Mouse (Mus musculus): Measurements from ENCODE around the gene Catsperg1. TPM values are rescaled to one million over a fixed set of nuclear protein-coding genes. Genes with fewer than 3 reads are reported as not detected.
"Not testable (repeated sequence)": the region's sequence is repeated elsewhere in the genome, so short reads cannot be mapped to it uniquely, and the experiment has no call there.

Catsperg1 gene
- polyA plus RNA-seq, 1 experiment from 2014 or later = 0.78 TPM

DNA sequence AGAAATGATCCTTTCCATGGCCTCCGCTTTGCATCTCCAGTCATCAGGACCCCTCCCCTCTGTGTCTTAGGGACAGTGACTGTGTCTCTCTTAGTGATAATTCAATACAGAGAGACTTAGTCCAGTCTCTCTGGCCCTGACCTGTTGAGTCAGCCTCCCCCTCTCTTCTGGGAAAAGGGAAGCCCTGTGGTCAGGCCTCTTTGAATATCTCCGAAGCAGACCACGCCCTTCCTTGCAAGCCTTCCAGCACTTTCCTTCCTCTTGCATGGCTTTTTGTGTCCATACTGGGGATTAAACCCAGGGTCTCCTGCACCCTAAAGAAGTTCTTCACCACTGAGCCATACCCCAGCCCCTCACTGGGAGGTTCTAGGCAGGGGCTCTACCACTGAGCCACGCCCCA, 69.8 kb downstream of the Catsperg1 start:
- no peaks in the 10 kb centered on the region for H3K27me3 ChIP-seq
- WGBS = 95% methylated on average over 4 of the region's 4 CpGs
- H3K9ac ChIP-seq = no peak overlapping the region
- no peaks in the 10 kb centered on the region for H3K36me3 ChIP-seq (replicated peaks)
- no peak for ATAC-seq (ENCODE audit: low FRiP score)
- no peak overlapping the region for H3K4me2 ChIP-seq
- H3K4me3 ChIP-seq (replicated peaks) = no peak overlapping the region
- no peak overlapping the region for H3K27ac ChIP-seq
- H3K9me3 ChIP-seq = no peaks in the 10 kb centered on the region
- no peaks in the 10 kb centered on the region for H3K4me1 ChIP-seq

DNA sequence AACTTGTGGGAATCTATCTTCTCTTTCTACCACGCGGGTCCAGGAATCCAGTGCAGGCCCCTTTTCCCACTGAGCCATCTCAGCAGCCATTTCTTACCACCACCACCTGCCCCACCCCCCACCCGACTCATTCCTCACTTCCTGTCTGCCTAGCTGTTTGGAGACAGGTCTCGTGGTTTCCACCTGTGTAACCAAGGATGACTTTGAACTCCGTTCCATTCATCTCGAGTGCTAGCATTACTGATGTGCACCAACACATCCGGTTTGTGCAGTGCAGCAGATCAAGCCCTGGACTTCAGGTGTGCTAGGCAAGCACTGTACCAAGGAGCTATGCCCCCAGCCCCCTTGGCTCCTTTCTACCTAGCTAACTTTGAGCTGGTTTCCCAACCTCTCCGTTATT, 72.4 kb downstream of the Catsperg1 start:
- no peak for ATAC-seq (ENCODE audit: low FRiP score)
- Histone ChIP-seq H3K9ac (no peak overlapping the region), H3K27me3 (peaks cover 4% of the 10 kb centered on the region), H3K4me2 (no peak overlapping the region), H3K4me1 (no peaks in the 10 kb centered on the region), H3K4me3 (replicated peaks) (no peak overlapping the region), H3K9me3 (no peaks in the 10 kb centered on the region), H3K36me3 (replicated peaks) (no peaks in the 10 kb centered on the region), H3K27ac (no peak overlapping the region)
- WGBS = 84% methylated on average over 8 of the region's 8 CpGs

DNA sequence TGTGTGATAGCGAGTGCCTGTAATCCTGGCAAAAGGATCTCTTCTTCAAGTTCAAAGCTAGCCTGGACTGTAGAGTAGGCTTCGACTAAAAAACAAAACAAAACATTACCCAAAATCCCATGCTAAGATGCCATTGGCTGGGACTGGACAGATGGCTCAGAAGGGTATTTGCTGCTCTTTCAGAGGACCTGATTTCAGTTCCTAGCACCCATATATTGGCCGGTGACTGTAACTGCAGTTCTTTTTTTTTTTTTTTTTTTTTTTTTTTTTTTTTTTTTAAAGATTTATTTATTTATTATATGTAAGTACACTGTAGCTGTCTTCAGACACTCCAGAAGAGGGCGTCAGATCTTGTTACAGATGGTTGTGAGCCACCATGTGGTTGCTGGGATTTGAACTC, 74.6 kb downstream of the Catsperg1 start:
- not testable (repeated sequence) for H3K27ac ChIP-seq; H3K4me2 ChIP-seq; H3K4me3 ChIP-seq (replicated peaks); H3K36me3 ChIP-seq (replicated peaks); H3K9ac ChIP-seq; ATAC-seq (ENCODE audit: low FRiP score); H3K9me3 ChIP-seq
- 91% methylated on average over 3 of the region's 4 CpGs for WGBS
- H3K27me3 ChIP-seq = peaks cover 25% of the 10 kb centered on the region
- peaks cover 10% of the 10 kb centered on the region; the same call in 1 of the 2 replicates for H3K4me1 ChIP-seq

DNA sequence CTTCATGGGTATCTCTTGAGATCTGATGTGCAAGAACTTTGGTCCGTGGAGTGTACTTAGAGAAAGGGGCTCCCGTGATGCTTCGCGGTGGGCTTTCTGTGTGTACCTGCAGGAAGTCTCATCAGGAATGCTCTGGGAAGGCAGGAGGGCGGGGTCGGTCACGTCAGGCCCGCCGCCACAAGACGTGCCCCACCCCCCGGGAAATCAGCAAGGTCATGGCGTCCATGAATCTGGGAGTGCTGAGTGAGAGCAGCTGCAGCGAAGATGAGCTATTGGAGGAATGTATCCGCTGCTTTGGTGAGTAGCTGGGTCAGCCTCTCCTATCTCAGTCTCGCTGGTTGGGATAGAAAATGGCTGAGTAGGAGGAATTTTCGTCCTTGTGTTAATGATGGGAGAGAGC, 76.4 kb downstream of the Catsperg1 start:
- Histone ChIP-seq H3K27ac (no peak overlapping the region), H3K27me3 (peaks cover 29% of the 10 kb centered on the region), H3K36me3 (replicated peaks) (no peaks in the 10 kb centered on the region), H3K9ac (no peak overlapping the region), H3K4me1 (peaks cover 11% of the 10 kb centered on the region; the same call in 1 of the 2 replicates), H3K9me3 (no peaks in the 10 kb centered on the region), H3K4me2 (no peak overlapping the region), H3K4me3 (replicated peaks) (no peak overlapping the region)
- WGBS = 51% methylated on average over 16 of the region's 16 CpGs
- no peak for ATAC-seq (ENCODE audit: low FRiP score)

DNA sequence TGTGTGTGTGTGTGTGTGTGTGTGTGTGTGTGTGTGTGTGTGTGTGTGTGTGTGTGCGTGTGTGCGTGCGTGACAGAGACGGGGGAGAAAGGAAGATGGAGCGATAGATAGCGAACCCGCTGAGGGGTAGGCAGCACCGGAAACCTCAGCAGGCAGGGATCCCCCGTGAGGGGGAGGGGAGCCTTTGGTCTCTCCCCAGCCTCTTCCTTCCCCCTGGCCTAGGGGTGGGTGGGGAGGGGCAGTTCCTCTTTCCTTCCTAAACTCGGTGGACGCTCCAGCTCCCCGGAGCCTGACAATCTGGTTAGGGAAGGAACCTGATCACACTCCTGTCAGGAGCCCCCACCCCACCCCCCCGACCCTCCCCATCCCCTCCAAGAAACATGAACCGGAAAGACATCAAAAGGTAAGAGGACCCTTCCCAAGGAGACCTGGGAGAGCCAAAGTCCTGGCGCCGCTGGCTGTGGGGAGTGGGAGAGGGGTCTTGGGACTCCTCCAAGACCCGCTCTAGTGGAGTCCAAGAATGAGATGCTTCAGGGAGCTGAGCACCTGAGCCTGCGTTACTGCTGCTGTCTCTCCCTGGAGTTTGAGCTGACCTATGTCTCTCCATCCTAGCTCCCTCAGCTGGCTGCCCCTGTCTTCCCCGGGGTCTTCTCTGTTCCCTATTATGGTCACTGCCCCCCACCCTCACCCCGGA, 79.0 kb downstream of the Catsperg1 start, which contains the start of gene Rasgrp4:
Gene Rasgrp4, plus strand, starts transcription at position 159 of the 694 bp plus-strand sequence.
- ATAC-seq (ENCODE audit: low FRiP score) = no peak
- no peak within 1 kb of the TSS for H3K27ac ChIP-seq
- WGBS = 2% methylated on average over 11 of the region's 20 CpGs

DNA sequence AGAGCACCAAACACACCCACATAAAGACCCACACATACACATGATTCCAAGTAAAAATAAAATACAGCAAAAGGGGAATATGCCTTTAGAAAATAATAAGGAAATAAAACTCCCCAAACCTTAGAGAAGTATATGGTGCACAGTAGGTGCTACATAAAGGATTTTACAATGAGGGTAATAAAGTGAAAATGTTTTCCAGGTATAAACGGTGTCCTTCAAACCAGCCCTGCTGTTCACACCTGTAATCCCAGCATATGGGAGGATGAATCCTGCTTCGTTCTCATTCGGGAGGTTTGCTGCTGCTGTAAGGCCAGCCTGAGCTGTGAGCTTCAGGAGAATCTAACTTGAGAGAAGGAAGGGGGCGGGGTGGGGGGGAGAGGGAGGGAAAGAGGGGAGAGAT, 79.6 kb downstream of the Catsperg1 start:
- H3K27me3 ChIP-seq = peaks cover 29% of the 10 kb centered on the region
- H3K27ac ChIP-seq = no peak overlapping the region
- peak overlapping the region; percentile 40; the same call in 1 of the 2 replicates for H3K9ac ChIP-seq
- WGBS = 11% methylated on average over 4 of the region's 4 CpGs
- no peaks in the 10 kb centered on the region for H3K9me3 ChIP-seq
- peaks cover 11% of the 10 kb centered on the region; the same call in 1 of the 2 replicates for H3K4me1 ChIP-seq
- peak overlapping the region; percentile 33 for H3K4me3 ChIP-seq (replicated peaks)
- H3K4me2 ChIP-seq = peak overlapping the region; percentile 57
- H3K36me3 ChIP-seq (replicated peaks) = no peaks in the 10 kb centered on the region
- ATAC-seq (ENCODE audit: low FRiP score) = no peak

More for the DNA sequence above, 79.0 kb downstream of the Catsperg1 start, which contains the start of gene Rasgrp4:
- peaks cover 29% of the 10 kb centered on the region for H3K27me3 ChIP-seq
- H3K9me3 ChIP-seq = no peaks in the 10 kb centered on the region
- H3K36me3 ChIP-seq (replicated peaks) = no peaks in the 10 kb centered on the region
- peaks cover 11% of the 10 kb centered on the region; the same call in 1 of the 2 replicates for H3K4me1 ChIP-seq
- H3K9ac ChIP-seq = peak within 1 kb of the TSS; percentile 40
- H3K4me3 ChIP-seq (replicated peaks) = peak within 1 kb of the TSS; percentile 33
- H3K4me2 ChIP-seq = peak within 1 kb of the TSS; percentile 57

Other genes starting within 250 kb of the Catsperg1 start
- 314 and 342 TPM in 2 replicates for gene Eif3k, start 232.2 kb downstream of the Catsperg1 start, polyA plus RNA-seq (2016; fragmentation: Nextera tagmentation; extraction: Ambion mirVana)
- 5.0 and 5.7 TPM in 2 replicates for gene Map4k1, start 232.0 kb downstream of the Catsperg1 start, polyA plus RNA-seq (2016; fragmentation: Nextera tagmentation; extraction: Ambion mirVana)
- 3.6 and 4.8 TPM in 2 replicates for gene Ryr1, start 88.9 kb downstream of the Catsperg1 start, polyA plus RNA-seq (2016; fragmentation: Nextera tagmentation; extraction: Ambion mirVana)
- gene Rasgrp4, start 79.2 kb downstream of the Catsperg1 start, polyA plus RNA-seq (2016; fragmentation: Nextera tagmentation; extraction: Ambion mirVana) = 0.34 and 0.58 TPM in 2 replicates
- 16.4 and 17.7 TPM in 2 replicates for gene Fam98c, start 57.8 kb downstream of the Catsperg1 start, polyA plus RNA-seq (2016; fragmentation: Nextera tagmentation; extraction: Ambion mirVana)
- gene Ggn, start 43.8 kb downstream of the Catsperg1 start, polyA plus RNA-seq (2016; fragmentation: Nextera tagmentation; extraction: Ambion mirVana) = 0.57 and 1.2 TPM in 2 replicates
- gene Spred3, start 43.6 kb downstream of the Catsperg1 start, polyA plus RNA-seq (2016; fragmentation: Nextera tagmentation; extraction: Ambion mirVana) = 7.9 and 8.3 TPM in 2 replicates
- gene Psmd8, start 33.3 kb downstream of the Catsperg1 start, polyA plus RNA-seq (2016; fragmentation: Nextera tagmentation; extraction: Ambion mirVana) = 283 and 293 TPM in 2 replicates
- 0.43 and 0.63 TPM in 2 replicates for gene Kcnk6, start 18.5 kb upstream of the Catsperg1 start, polyA plus RNA-seq (2016; fragmentation: Nextera tagmentation; extraction: Ambion mirVana)
- 70.3 and 73.8 TPM in 2 replicates for gene Yif1b, start 24.3 kb upstream of the Catsperg1 start, polyA plus RNA-seq (2016; fragmentation: Nextera tagmentation; extraction: Ambion mirVana)
- gene 2200002D01Rik, start 34.4 kb upstream of the Catsperg1 start, polyA plus RNA-seq (2016; fragmentation: Nextera tagmentation; extraction: Ambion mirVana) = 0.76 and 1.4 TPM in 2 replicates
- gene Spint2, start 67.9 kb upstream of the Catsperg1 start, polyA plus RNA-seq (2016; fragmentation: Nextera tagmentation; extraction: Ambion mirVana) = 42.2 and 45.0 TPM in 2 replicates
- 14.8 and 16.5 TPM in 2 replicates for gene Ppp1r14a, start 75.3 kb upstream of the Catsperg1 start, polyA plus RNA-seq (2016; fragmentation: Nextera tagmentation; extraction: Ambion mirVana)
- 118 and 147 TPM in 2 replicates for gene Dpf1, start 89.9 kb upstream of the Catsperg1 start, polyA plus RNA-seq (2016; fragmentation: Nextera tagmentation; extraction: Ambion mirVana)